Mouse (Mus musculus): ENCODE measurements around the gene Sfrp5. TPM values are rescaled to one million over a fixed set of nuclear protein-coding genes. Genes with fewer than 3 reads are reported as not detected.

Gene Sfrp5
- polyA plus RNA-seq, 1 experiment from 2014 or later, result 8.3 TPM

DNA sequence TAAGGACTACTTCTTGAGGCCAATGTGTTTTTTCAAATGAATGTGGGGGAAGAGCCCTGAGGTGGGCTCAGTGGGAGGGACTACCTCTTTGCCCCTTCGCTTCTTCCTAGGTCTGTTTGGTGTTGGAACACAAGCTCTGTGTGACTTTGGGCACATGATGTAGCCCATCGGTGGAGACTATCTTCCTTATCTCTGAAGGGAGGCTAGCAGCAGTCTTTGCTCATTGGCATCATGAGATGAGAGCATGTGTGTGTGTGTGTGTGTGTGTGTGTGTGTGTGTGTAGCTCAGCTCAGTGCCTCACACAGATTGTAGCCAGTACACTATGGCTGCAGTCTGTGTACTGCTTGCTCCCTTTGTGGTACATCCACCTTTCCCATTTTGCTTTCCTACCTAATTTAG lies 24.6 kb downstream of the Sfrp5 start:
- H3K9ac ChIP-seq (ENCODE audit: low read depth, low read length), result no peak overlapping the region
- no peak for ATAC-seq
- H3K4me1 ChIP-seq (ENCODE audit: control insufficient read depth, insufficient read depth, low read length), result no peaks in the 10 kb centered on the region
- H3K4me3 ChIP-seq (ENCODE audit: low read length), result no peak overlapping the region
- no peak overlapping the region for H3K27ac ChIP-seq (ENCODE audit: low read length)
- 83% methylated on average over 2 of the region's 2 CpGs for WGBS
- no peak overlapping the region for H3K4me2 ChIP-seq (ENCODE audit: low read depth, low read length)
- H3K9me3 ChIP-seq (ENCODE audit: control insufficient read depth, low read length), result no peaks in the 10 kb centered on the region
- no peaks in the 10 kb centered on the region; the same call in 1 of the 2 replicates for H3K36me3 ChIP-seq (ENCODE audit: control insufficient read depth, insufficient read depth, low read length)
- no peaks in the 10 kb centered on the region for H3K27me3 ChIP-seq (replicated peaks; ENCODE audit: control insufficient read depth, insufficient read depth, low read length)

DNA sequence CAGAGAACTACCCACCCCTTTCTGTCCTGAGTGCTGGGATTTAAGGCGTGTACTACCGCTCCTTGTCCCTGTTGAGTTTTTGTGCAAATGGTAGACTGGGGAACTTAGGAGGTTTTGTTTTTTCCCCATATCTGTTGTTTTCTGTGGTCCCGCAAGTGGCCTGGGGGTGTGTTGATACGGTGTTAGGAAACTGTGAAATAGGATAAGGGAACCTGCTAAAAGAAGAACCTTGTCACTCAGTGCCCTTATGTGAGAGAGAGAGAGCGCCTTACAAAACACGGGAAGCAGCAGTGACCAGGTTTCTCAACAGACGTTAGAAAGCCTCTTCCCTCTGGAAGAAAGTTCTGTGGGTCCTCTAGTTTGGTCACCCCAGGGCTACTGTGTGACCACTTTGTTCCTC lies 25.2 kb downstream of the Sfrp5 start:
- Histone ChIP-seq H3K4me2 (ENCODE audit: low read depth, low read length) (no peak overlapping the region), H3K36me3 (ENCODE audit: control insufficient read depth, insufficient read depth, low read length) (no peaks in the 10 kb centered on the region), H3K9ac (ENCODE audit: low read depth, low read length) (no peak overlapping the region), H3K4me3 (ENCODE audit: low read length) (no peak overlapping the region), H3K4me1 (ENCODE audit: control insufficient read depth, insufficient read depth, low read length) (no peaks in the 10 kb centered on the region), H3K27me3 (replicated peaks; ENCODE audit: control insufficient read depth, insufficient read depth, low read length) (no peaks in the 10 kb centered on the region), H3K9me3 (ENCODE audit: control insufficient read depth, low read length) (no peaks in the 10 kb centered on the region), H3K27ac (ENCODE audit: low read length) (no peak overlapping the region)
- 88% methylated on average over 7 of the region's 7 CpGs for WGBS
- ATAC-seq, result no peak

DNA sequence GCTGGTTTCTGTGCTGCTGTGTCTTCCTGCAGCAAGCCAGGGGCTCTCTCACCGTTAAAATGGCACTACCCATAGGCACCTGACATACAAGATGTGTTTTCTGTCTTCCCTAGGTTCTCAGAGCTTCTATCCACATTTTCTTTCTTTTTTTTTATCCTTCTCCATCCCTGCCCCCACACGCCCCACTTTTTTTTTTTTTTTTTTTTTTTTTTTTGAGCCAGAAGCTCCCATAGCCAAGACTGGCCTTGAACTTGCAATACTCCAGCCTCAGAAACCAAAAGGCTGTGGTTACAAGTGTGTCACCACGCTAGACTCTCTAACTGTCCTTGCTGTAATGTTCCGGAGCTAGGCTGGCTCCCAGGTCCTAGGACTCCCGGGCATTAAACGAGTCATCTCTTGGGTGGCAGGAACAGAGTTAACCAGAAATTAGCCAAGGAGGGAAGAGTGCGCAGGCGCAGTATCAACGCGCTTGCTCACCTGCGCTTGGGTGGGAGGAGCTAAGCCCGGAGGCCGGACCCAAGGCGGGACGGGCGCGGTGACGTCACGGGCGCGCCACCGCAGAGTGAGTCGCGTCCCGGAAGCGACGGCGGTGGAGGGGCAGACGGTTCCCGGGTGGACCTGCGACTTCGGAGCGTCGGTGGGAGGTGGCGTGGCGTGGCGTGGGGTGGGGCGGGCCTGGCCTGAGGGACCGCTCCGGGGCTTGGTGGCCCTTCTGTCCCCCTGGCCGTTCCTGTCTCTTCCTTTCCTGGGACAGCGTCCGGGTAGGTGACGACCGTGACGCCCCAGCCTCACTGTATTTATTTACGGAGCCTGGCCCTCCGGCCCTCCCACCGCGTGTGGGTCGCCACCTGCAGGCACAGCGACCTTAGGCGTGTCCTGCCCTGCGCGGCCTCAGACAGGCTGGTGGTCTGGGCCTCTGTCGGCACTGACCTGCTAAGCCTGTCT lies 31.8 kb downstream of the Sfrp5 start:
- Histone ChIP-seq H3K9ac (ENCODE audit: low read depth, low read length) (peak overlapping the region; percentile 89), H3K27ac (ENCODE audit: low read length) (peak overlapping the region; percentile 35; the same call in 1 of the 2 replicates), H3K4me2 (ENCODE audit: low read depth, low read length) (peak overlapping the region; percentile 87), H3K27me3 (replicated peaks; ENCODE audit: control insufficient read depth, insufficient read depth, low read length) (no peaks in the 10 kb centered on the region), H3K36me3 (ENCODE audit: control insufficient read depth, insufficient read depth, low read length) (no peaks in the 10 kb centered on the region), H3K4me1 (ENCODE audit: control insufficient read depth, insufficient read depth, low read length) (peaks cover 21% of the 10 kb centered on the region), H3K4me3 (ENCODE audit: low read length) (peak overlapping the region; percentile 93), H3K9me3 (ENCODE audit: control insufficient read depth, low read length) (no peaks in the 10 kb centered on the region)
- ATAC-seq, result peak; percentile 90
- 1% methylated on average over 55 of the region's 56 CpGs for WGBS

- peak overlapping the region; percentile 35; the same call in 1 of the 2 replicates for H3K27ac ChIP-seq (ENCODE audit: low read length)
- H3K9me3 ChIP-seq (ENCODE audit: control insufficient read depth, low read length), result no peaks in the 10 kb centered on the region
- H3K4me2 ChIP-seq (ENCODE audit: low read depth, low read length), result peak overlapping the region; percentile 87
- WGBS, result 49% methylated on average over 10 of the region's 10 CpGs
- peaks cover 21% of the 10 kb centered on the region for H3K4me1 ChIP-seq (ENCODE audit: control insufficient read depth, insufficient read depth, low read length)
- ATAC-seq, result peak; percentile 22
- peak overlapping the region; percentile 4; the same call in 1 of the 2 replicates for H3K9ac ChIP-seq (ENCODE audit: low read depth, low read length)
- peak overlapping the region; percentile 93 for H3K4me3 ChIP-seq (ENCODE audit: low read length)
- no peaks in the 10 kb centered on the region for H3K36me3 ChIP-seq (ENCODE audit: control insufficient read depth, insufficient read depth, low read length)
- no peaks in the 10 kb centered on the region for H3K27me3 ChIP-seq (replicated peaks; ENCODE audit: control insufficient read depth, insufficient read depth, low read length)
Observed at GRCm38 (mm10) chr19:42169322-42169975, 32.6 kb downstream of the Sfrp5 start.

DNA sequence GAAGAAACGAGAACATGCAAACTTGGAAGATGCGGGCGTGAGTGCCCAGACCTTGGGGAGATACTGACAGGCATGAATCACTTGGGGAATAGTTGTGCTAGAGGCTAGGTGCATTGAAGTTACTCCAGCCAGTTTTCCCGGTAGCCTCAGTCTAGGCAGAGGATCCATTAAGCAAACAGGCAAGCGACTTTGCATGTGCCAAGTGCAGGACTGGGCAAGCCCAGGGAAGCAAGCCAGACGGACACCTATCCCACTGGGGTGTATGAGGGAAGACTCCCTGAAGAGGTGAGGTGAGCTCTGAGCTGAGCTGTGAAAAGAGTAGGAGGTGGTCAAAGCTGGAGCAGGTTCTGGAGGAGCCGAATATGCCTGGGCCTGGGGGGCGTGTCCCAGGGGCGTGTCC lies 34.6 kb downstream of the Sfrp5 start:
- no peaks in the 10 kb centered on the region for H3K9me3 ChIP-seq (ENCODE audit: control insufficient read depth, low read length)
- ATAC-seq, result no peak
- no peak overlapping the region for H3K4me3 ChIP-seq (ENCODE audit: low read length)
- no peaks in the 10 kb centered on the region for H3K27me3 ChIP-seq (replicated peaks; ENCODE audit: control insufficient read depth, insufficient read depth, low read length)
- no peaks in the 10 kb centered on the region for H3K36me3 ChIP-seq (ENCODE audit: control insufficient read depth, insufficient read depth, low read length)
- peaks cover 23% of the 10 kb centered on the region for H3K4me1 ChIP-seq (ENCODE audit: control insufficient read depth, insufficient read depth, low read length)
- no peak overlapping the region for H3K27ac ChIP-seq (ENCODE audit: low read length)
- no peak overlapping the region for H3K9ac ChIP-seq (ENCODE audit: low read depth, low read length)
- 67% methylated on average over 9 of the region's 9 CpGs for WGBS
- H3K4me2 ChIP-seq (ENCODE audit: low read depth, low read length), result no peak overlapping the region

GRCm38 (mm10) chr19:42166766-42167165 lies 35.3 kb downstream of the Sfrp5 start:
- H3K4me3 ChIP-seq (ENCODE audit: low read length), result no peak overlapping the region
- peaks cover 23% of the 10 kb centered on the region for H3K4me1 ChIP-seq (ENCODE audit: control insufficient read depth, insufficient read depth, low read length)
- no peaks in the 10 kb centered on the region for H3K36me3 ChIP-seq (ENCODE audit: control insufficient read depth, insufficient read depth, low read length)
- no peak overlapping the region for H3K9ac ChIP-seq (ENCODE audit: low read depth, low read length)
- H3K27ac ChIP-seq (ENCODE audit: low read length), result no peak overlapping the region
- no peaks in the 10 kb centered on the region for H3K27me3 ChIP-seq (replicated peaks; ENCODE audit: control insufficient read depth, insufficient read depth, low read length)
- no peaks in the 10 kb centered on the region for H3K9me3 ChIP-seq (ENCODE audit: control insufficient read depth, low read length)
- ATAC-seq, result no peak
- WGBS, result 49% methylated on average over 3 of the region's 3 CpGs
- H3K4me2 ChIP-seq (ENCODE audit: low read depth, low read length), result no peak overlapping the region

- no peak overlapping the region for H3K27ac ChIP-seq (ENCODE audit: low read length)
- no peak overlapping the region for H3K4me3 ChIP-seq (ENCODE audit: low read length)
- H3K27me3 ChIP-seq (replicated peaks; ENCODE audit: control insufficient read depth, insufficient read depth, low read length), result no peaks in the 10 kb centered on the region
- 3% methylated on average over 12 of the region's 12 CpGs for WGBS
- peak overlapping the region; percentile 30; the same call in 1 of the 2 replicates for H3K4me2 ChIP-seq (ENCODE audit: low read depth, low read length)
- H3K9me3 ChIP-seq (ENCODE audit: control insufficient read depth, low read length), result no peaks in the 10 kb centered on the region
- no peak for ATAC-seq
- H3K36me3 ChIP-seq (ENCODE audit: control insufficient read depth, insufficient read depth, low read length), result no peaks in the 10 kb centered on the region
- peaks cover 16% of the 10 kb centered on the region for H3K4me1 ChIP-seq (ENCODE audit: control insufficient read depth, insufficient read depth, low read length)
- no peak overlapping the region for H3K9ac ChIP-seq (ENCODE audit: low read depth, low read length)
Observed at GRCm38 (mm10) chr19:42166130-42166529, 35.9 kb downstream of the Sfrp5 start.

GRCm38 (mm10) chr19:42164188-42164587 lies 37.9 kb downstream of the Sfrp5 start:
- Histone ChIP-seq H3K9me3 (ENCODE audit: control insufficient read depth, low read length) (no peaks in the 10 kb centered on the region), H3K27ac (ENCODE audit: low read length) (no peak overlapping the region), H3K4me3 (ENCODE audit: low read length) (no peak overlapping the region), H3K27me3 (replicated peaks; ENCODE audit: control insufficient read depth, insufficient read depth, low read length) (no peaks in the 10 kb centered on the region), H3K9ac (ENCODE audit: low read depth, low read length) (no peak overlapping the region), H3K4me1 (ENCODE audit: control insufficient read depth, insufficient read depth, low read length) (peaks cover 4% of the 10 kb centered on the region; the same call in 1 of the 2 replicates), H3K4me2 (ENCODE audit: low read depth, low read length) (no peak overlapping the region), H3K36me3 (ENCODE audit: control insufficient read depth, insufficient read depth, low read length) (no peaks in the 10 kb centered on the region)
- ATAC-seq, result no peak
- WGBS, result 27% methylated on average over 7 of the region's 7 CpGs

DNA sequence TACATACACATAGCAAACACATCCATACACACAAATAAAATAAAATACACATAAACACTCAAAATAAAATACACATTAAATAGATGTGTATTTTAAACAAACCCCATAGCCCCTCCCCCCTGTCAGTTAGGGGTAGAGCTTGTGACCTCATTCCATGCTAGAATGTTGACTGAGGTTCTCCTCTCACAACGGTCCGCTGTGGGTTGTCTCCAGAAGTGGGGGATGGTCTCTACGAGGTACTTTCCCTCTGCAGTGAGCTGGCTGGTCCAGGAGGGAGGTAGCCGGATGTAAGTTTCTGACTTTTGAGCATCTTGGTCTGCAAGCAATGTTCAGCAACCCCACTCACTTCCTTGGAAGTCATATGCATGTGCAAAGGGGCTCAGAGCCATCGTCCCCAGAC lies 38.3 kb downstream of the Sfrp5 start, which contains the start of gene Zfyve27:
Gene Zfyve27 (plus strand): TSS at position 188 of the 400 bp plus-strand sequence.
- peaks cover 3% of the 10 kb centered on the region; the same call in 1 of the 2 replicates for H3K4me1 ChIP-seq (ENCODE audit: control insufficient read depth, insufficient read depth, low read length)
- ATAC-seq, result no peak
- no peaks in the 10 kb centered on the region for H3K27me3 ChIP-seq (replicated peaks; ENCODE audit: control insufficient read depth, insufficient read depth, low read length)
- H3K27ac ChIP-seq (ENCODE audit: low read length), result no peak within 1 kb of the TSS
- no peak within 1 kb of the TSS for H3K9ac ChIP-seq (ENCODE audit: low read depth, low read length)
- H3K9me3 ChIP-seq (ENCODE audit: control insufficient read depth, low read length), result no peaks in the 10 kb centered on the region
- H3K4me3 ChIP-seq (ENCODE audit: low read length), result no peak within 1 kb of the TSS
- no peak within 1 kb of the TSS for H3K4me2 ChIP-seq (ENCODE audit: low read depth, low read length)
- H3K36me3 ChIP-seq (ENCODE audit: control insufficient read depth, insufficient read depth, low read length), result no peaks in the 10 kb centered on the region
- 48% methylated on average over 5 of the region's 5 CpGs for WGBS
